Mouse (Mus musculus) hindbrain, embryonic 15.5 days (tissue): ENCODE data around the gene Trim27. TPM values are rescaled to one million over a fixed set of nuclear protein-coding genes. Genes with fewer than 3 reads are reported as not detected.

ENCODE experiments used
- ATAC-seq: fragments of 200-750 bp; cut with Nextera tagmentation; 2 replicates; pipeline ENCODE4 v1.8.0; 2017; ENCODE audit warnings: low read depth, moderate number of reproducible peaks, moderate TSS enrichment; ENCODE audit not compliant: low FRiP score
- H3K27ac ChIP-seq: fragments of 300-500 bp; sonication (generic); replicated peaks from 2 replicates; pipeline ENCODE4 v1.5.1; 2015; ENCODE audit warnings: mild to moderate bottlenecking, inconsistent platforms
- H3K27me3 ChIP-seq: fragments of 300-500 bp; sonication (generic); 2 replicates; pipeline ENCODE4 v1.6.1; 2015; ENCODE audit warnings: control low read depth, inconsistent platforms
- H3K36me3 ChIP-seq: fragments of 300-500 bp; sonication (generic); 2 replicates; pipeline ENCODE4 v1.6.1; 2015; ENCODE audit warnings: control low read depth, inconsistent platforms
- H3K4me1 ChIP-seq: fragments of 300-500 bp; sonication (generic); replicated peaks from 2 replicates; pipeline ENCODE4 v1.6.1; 2015; ENCODE audit warnings: control low read depth, inconsistent platforms
- H3K4me2 ChIP-seq: fragments of 300-500 bp; sonication (generic); 2 replicates; pipeline ENCODE4 v1.6.1; 2015; ENCODE audit warnings: moderate library complexity, mild to moderate bottlenecking, inconsistent platforms
- H3K4me3 ChIP-seq: fragments of 300-500 bp; sonication (generic); 2 replicates; pipeline ENCODE4 v1.5.1; 2015; ENCODE audit warnings: mild to moderate bottlenecking, inconsistent platforms
- H3K9ac ChIP-seq: fragments of 300-500 bp; sonication (generic); 2 replicates; pipeline ENCODE4 v1.6.1; 2015; ENCODE audit warnings: inconsistent platforms
- H3K9me3 ChIP-seq: fragments of 300-500 bp; sonication (generic); 2 replicates; pipeline ENCODE4 v1.6.1; 2016; ENCODE audit warnings: control low read depth, inconsistent platforms
- WGBS: fragments of 180-500 bp; shearing (Covaris S2); methylation state at CpG from one replicate; pipeline ENCODE4 v1.1.7; 2015; 5-methylcytosine and 5-hydroxymethylcytosine counted together
- polyA plus RNA-seq: library from polyadenylated mRNA; unstranded; fragments of >200 nt; fragmentation: Nextera tagmentation; extraction: Ambion mirVana; gene quantifications from 2 replicates; pipeline ENCODE4 v1.2.1, GENCODE M21; 2015

Trim27 gene
- 84.3 and 84.8 TPM in 2 replicates for polyA plus RNA-seq

DNA sequence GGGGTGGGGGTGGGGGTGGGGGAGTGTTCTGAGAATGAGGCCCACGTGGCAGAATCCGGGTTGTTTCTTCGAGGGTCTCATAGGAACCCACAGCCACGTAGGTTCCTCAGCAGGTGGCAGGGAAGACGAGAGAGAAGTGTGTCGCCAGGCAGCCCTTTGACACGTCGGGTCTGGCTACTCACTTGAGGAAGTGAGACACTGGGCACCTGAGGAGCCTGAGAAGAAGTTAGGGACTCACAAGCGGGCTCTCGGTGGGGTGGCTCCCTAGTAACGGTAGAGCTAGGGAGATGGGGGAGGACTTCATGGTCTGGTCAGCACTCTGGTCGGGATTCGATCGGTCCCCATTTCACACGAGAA is at the start of gene Trim27:
TSS of gene Trim27 (plus strand) at position 79 of the 357 bp plus-strand sequence.
- 0% methylated on average over 15 of the region's 15 CpGs for WGBS
- H3K9ac ChIP-seq: peak within 1 kb of the TSS; percentile 84
- no peaks in the 10 kb centered on the region for H3K27me3 ChIP-seq
- peak; percentile 28 for ATAC-seq
- peak within 1 kb of the TSS; percentile 93 for H3K4me3 ChIP-seq
- peaks cover 14% of the 10 kb centered on the region for H3K36me3 ChIP-seq
- peaks cover 32% of the 10 kb centered on the region for H3K4me1 ChIP-seq
- H3K9me3 ChIP-seq: no peaks in the 10 kb centered on the region
- H3K27ac ChIP-seq: peak within 1 kb of the TSS; percentile 97
- H3K4me2 ChIP-seq: peak within 1 kb of the TSS; percentile 89

DNA sequence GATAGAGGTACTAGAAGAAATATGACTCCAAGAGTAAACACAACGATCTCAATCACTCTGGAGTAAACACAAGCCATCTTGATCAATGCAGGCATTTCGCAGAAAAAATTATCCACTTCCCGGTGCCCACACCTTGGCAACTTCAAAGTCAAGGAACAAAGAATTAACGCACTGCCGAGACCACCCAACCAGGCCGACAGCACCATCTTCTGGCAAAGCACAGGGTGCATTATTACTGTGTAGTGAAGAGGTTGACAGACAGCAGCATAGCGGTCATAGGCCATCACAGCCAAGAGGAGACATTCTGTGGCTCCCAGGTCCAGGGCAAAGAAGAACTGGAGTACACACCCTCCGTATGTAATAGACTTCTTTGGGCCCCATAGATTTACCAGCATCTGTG is 36.8 kb upstream of the Trim27 start:
- Histone ChIP-seq H3K36me3 (no peaks in the 10 kb centered on the region), H3K9ac (no peak overlapping the region), H3K27ac (no peak overlapping the region), H3K4me3 (no peak overlapping the region), H3K4me2 (no peak overlapping the region), H3K9me3 (no peaks in the 10 kb centered on the region), H3K4me1 (no peaks in the 10 kb centered on the region), H3K27me3 (no peaks in the 10 kb centered on the region)
- 50% methylated on average over 8 of the region's 8 CpGs for WGBS
- ATAC-seq: no peak

- Histone ChIP-seq H3K4me1 (no peaks in the 10 kb centered on the region), H3K4me3 (no peak within 1 kb of the TSS), H3K9me3 (no peaks in the 10 kb centered on the region), H3K9ac (no peak within 1 kb of the TSS), H3K27me3 (no peaks in the 10 kb centered on the region), H3K4me2 (no peak within 1 kb of the TSS), H3K27ac (no peak within 1 kb of the TSS), H3K36me3 (no peaks in the 10 kb centered on the region)
- WGBS: 81% methylated on average over 4 of the region's 4 CpGs
- no peak for ATAC-seq
These were observed 33.5 kb upstream of the Trim27 start, which contains the start of gene Olfr1368 for GRCm38 (mm10) chr13:21145767-21146166. TSS of gene Olfr1368 (minus strand) at chr13:21145867.

- Histone ChIP-seq H3K27me3 (0 out of 2 replicates have a peak, but pooled peaks cover 6% of the 10 kb centered on the region), H3K9me3 (no peaks in the 10 kb centered on the region), H3K4me2 (no peak overlapping the region), H3K4me1 (peaks cover 7% of the 10 kb centered on the region; the same call in 1 of the 2 replicates), H3K9ac (no peak overlapping the region), H3K4me3 (no peak overlapping the region), H3K36me3 (no peaks in the 10 kb centered on the region), H3K27ac (no peak overlapping the region)
- 84% methylated on average over 5 of the region's 5 CpGs for WGBS
- no peak for ATAC-seq
These were observed 23.4 kb upstream of the Trim27 start for GRCm38 (mm10) chr13:21155888-21156287.

DNA sequence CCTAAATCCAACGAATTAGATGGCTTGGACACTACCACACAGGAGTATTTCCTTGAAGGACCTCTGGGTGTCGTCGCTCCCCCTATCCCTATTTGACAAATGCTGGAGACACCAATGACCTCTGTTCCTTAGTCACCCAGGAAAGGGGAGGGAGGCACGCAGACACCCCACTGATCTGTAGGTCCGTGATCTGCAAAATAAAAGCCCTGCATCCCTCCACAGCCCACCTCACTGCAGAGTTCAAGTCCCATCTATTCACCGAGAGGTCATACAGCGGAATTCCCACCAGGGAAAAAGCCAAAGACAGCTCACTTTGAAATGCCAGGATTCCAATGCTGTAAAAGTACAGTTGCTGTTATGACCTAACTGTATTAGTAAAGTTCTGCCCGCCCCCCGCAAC is 21.2 kb upstream of the Trim27 start:
- no peaks in the 10 kb centered on the region for H3K36me3 ChIP-seq
- no peaks in the 10 kb centered on the region for H3K9me3 ChIP-seq
- H3K4me3 ChIP-seq: peak overlapping the region; percentile 69
- H3K4me2 ChIP-seq: peak overlapping the region; percentile 96
- H3K4me1 ChIP-seq: peaks cover 9% of the 10 kb centered on the region; the same call in 1 of the 2 replicates
- WGBS: 5% methylated on average over 9 of the region's 9 CpGs
- H3K27me3 ChIP-seq: 0 out of 2 replicates have a peak, but pooled peaks cover 6% of the 10 kb centered on the region
- no peak overlapping the region for H3K27ac ChIP-seq
- ATAC-seq: no peak
- no peak overlapping the region for H3K9ac ChIP-seq

- H3K4me1 ChIP-seq: peaks cover 9% of the 10 kb centered on the region; the same call in 1 of the 2 replicates
- H3K4me3 ChIP-seq: peak overlapping the region; percentile 69
- H3K4me2 ChIP-seq: peak overlapping the region; percentile 96
- WGBS: under 1% methylated on average over 19 of the region's 19 CpGs
- ATAC-seq: peak; percentile 28
- H3K9me3 ChIP-seq: no peaks in the 10 kb centered on the region
- H3K36me3 ChIP-seq: no peaks in the 10 kb centered on the region
- H3K27ac ChIP-seq: no peak overlapping the region
- H3K9ac ChIP-seq: peak overlapping the region; percentile 57
- 0 out of 2 replicates have a peak, but pooled peaks cover 6% of the 10 kb centered on the region for H3K27me3 ChIP-seq
These were observed 20.3 kb upstream of the Trim27 start for GRCm38 (mm10) chr13:21158785-21159474.

DNA sequence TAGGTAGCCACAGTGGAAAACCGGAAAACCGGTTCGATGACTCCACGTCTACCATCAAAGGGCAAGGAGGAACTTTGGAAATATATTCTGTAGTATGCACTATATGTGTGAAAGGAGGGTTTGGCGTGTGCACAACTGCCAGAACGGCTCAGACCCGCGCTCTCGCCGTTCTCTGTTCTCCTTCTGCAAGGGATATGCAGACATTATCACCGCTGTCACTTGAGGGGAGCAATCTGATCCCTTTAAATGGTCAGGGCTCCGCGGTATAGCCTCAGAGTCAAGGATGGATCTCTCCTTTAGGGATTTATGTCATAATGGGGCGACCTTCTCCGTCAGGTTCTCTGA is 19.8 kb upstream of the Trim27 start:
- no peaks in the 10 kb centered on the region for H3K36me3 ChIP-seq
- H3K27ac ChIP-seq: no peak overlapping the region
- H3K9ac ChIP-seq: peak overlapping the region; percentile 57
- H3K4me2 ChIP-seq: peak overlapping the region; percentile 96
- peaks cover 9% of the 10 kb centered on the region; the same call in 1 of the 2 replicates for H3K4me1 ChIP-seq
- H3K4me3 ChIP-seq: peak overlapping the region; percentile 69
- 0 out of 2 replicates have a peak, but pooled peaks cover 6% of the 10 kb centered on the region for H3K27me3 ChIP-seq
- ATAC-seq: no peak
- under 1% methylated on average over 15 of the region's 15 CpGs for WGBS
- H3K9me3 ChIP-seq: no peaks in the 10 kb centered on the region

DNA sequence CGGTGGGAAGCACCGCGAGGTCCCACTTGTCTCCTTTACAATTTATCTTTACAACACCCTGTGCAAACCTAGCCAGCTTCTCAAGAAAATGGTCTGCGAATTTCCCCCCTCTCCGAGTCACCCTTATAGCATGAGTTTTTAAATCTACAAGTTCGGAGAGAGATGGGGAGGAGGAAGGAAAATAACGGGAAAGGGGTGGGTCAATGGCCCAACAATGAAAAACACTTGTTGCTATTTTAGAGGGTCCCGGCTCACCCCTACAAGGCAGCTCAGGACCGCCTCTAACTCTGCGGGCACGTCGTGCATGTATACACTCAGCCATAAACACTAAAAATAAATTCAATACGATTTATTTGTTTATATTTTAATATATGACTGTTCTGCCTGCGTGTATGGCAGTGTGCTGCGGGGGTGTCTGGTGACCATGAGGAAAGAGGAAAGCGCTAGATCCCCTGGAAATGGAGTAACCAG is 19.2 kb upstream of the Trim27 start:
- H3K4me2 ChIP-seq: peak overlapping the region; percentile 96
- H3K9ac ChIP-seq: peak overlapping the region; percentile 57
- ATAC-seq: peak; percentile 14
- WGBS: under 1% methylated on average over 16 of the region's 16 CpGs
- H3K4me1 ChIP-seq: peaks cover 9% of the 10 kb centered on the region; the same call in 1 of the 2 replicates
- H3K9me3 ChIP-seq: no peaks in the 10 kb centered on the region
- 0 out of 2 replicates have a peak, but pooled peaks cover 6% of the 10 kb centered on the region for H3K27me3 ChIP-seq
- no peaks in the 10 kb centered on the region for H3K36me3 ChIP-seq
- H3K27ac ChIP-seq: no peak overlapping the region
- H3K4me3 ChIP-seq: peak overlapping the region; percentile 69

DNA sequence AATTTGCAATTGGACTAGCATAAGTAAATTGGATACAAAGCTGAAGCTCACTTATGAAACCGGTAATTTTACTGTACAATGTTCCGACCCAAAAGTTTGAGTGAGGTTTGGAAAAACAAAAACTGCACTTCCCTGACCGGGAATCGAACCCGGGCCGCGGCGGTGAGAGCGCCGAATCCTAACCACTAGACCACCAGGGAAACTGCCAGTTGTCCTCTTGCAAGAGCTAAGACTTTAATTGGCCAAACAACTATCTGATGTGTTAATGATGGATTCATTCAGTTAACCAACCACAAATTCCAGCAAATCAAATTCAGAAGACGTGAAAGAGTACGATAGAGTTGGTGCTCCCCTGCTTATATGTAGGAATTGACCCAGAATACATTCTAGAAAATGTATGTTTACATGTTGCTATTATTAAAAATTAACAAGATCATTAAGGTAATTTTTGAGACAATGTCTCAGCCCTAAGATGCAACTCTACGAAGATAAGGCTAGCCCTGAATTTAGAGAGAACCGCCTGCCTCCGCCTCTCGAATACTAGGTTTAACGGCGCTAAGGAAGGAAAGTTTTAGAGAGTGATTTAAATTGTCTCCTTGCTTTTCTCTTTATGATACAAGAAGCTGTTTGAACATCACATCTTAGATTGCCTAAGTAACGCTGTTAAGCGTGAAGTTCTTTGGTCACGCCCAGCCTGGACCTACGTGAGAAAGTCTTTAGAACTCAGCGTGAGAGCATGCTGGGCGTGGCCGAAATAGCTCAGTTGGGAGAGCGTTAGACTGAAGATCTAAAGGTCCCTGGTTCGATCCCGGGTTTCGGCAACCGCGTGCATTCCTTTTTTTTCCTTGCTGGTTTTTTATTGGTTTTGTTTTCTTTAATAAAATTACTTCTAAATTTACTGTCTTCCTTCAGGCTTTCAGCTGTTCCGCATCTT is 18.3 kb upstream of the Trim27 start:
- Histone ChIP-seq H3K4me3 (peak overlapping the region; percentile 69), H3K36me3 (no peaks in the 10 kb centered on the region), H3K9me3 (no peaks in the 10 kb centered on the region), H3K4me1 (peaks cover 10% of the 10 kb centered on the region), H3K4me2 (peak overlapping the region; percentile 96), H3K27ac (0 out of 2 replicates have a peak overlapping the region, but pooled peaks have one; percentile 32), H3K9ac (peak overlapping the region; percentile 47), H3K27me3 (0 out of 2 replicates have a peak, but pooled peaks cover 6% of the 10 kb centered on the region)
- under 1% methylated on average over 32 of the region's 32 CpGs for WGBS
- ATAC-seq: peak; percentile 84

DNA sequence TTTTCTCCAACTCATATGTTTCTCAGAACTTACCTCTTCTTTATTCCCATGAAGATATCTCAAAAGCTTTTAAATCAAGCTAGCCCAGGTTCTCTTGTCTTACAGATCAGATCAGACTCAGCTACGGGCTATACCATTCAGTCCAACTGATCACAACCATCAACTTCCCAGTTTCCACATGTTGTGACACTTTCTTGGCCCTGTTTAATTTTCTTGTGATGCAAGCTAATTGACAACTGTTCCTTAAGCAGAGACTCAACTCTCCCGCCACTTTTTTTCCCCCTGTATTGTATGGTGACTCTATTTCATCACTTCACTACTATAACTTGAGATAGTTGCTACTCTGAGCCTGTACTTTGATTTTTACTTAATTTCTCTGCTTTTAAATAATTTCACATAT is 17.7 kb upstream of the Trim27 start:
- 0 out of 2 replicates have a peak, but pooled peaks cover 3% of the 10 kb centered on the region for H3K27me3 ChIP-seq
- H3K9ac ChIP-seq: 0 out of 2 replicates have a peak overlapping the region, but pooled peaks have one; percentile 13
- peak overlapping the region; percentile 69 for H3K4me3 ChIP-seq
- H3K9me3 ChIP-seq: no peaks in the 10 kb centered on the region
- WGBS: 40% methylated on average over 2 of the region's 2 CpGs
- no peak overlapping the region for H3K27ac ChIP-seq
- H3K36me3 ChIP-seq: no peaks in the 10 kb centered on the region
- peak; percentile 27; the same call in 1 of the 2 replicates for ATAC-seq
- peaks cover 16% of the 10 kb centered on the region for H3K4me1 ChIP-seq
- peak overlapping the region; percentile 96 for H3K4me2 ChIP-seq

- H3K27me3 ChIP-seq: no peaks in the 10 kb centered on the region
- peaks cover 18% of the 10 kb centered on the region for H3K4me1 ChIP-seq
- H3K9ac ChIP-seq: no peak overlapping the region
- H3K36me3 ChIP-seq: no peaks in the 10 kb centered on the region
- no peaks in the 10 kb centered on the region for H3K9me3 ChIP-seq
- no peak for ATAC-seq
- H3K27ac ChIP-seq: no peak overlapping the region
- H3K4me2 ChIP-seq: no peak overlapping the region
- H3K4me3 ChIP-seq: no peak overlapping the region
- WGBS: 58% methylated on average over 5 of the region's 5 CpGs
These were observed 16.7 kb upstream of the Trim27 start for GRCm38 (mm10) chr13:21162591-21162990.
